Mouse (Mus musculus): Measurements from ENCODE around the gene Cmc2. TPM values are rescaled to one million over a fixed set of nuclear protein-coding genes. Genes with fewer than 3 reads are reported as not detected.

Gene Cmc2
- polyA plus RNA-seq, 1 experiment from 2014 or later = 25.7 TPM

DNA sequence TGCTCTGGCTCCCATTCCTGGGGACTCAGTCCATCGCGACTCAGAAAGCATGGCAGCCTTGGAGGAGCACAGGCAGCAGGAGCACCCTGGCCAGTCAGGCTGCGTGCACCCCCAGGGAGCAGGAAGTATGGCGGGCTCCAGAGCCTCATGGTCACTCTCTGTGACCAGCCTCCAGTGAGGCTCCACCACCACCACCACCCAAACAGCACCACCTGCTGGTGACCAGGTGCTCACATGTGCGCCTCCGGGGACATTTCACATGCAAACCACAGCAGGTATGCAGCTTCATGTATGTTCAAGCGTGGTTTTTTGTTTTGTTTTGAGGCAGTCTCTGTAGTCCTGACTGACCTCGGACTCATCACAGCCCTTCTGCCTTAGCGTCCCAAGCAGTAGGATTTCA is 6.6 kb upstream of the Cmc2 start:
- ATAC-seq = no peak
- Histone ChIP-seq H3K27ac (ENCODE audit: low read length) (no peak overlapping the region), H3K27me3 (ENCODE audit: control insufficient read depth, insufficient read depth, low read depth, low read length) (no peaks in the 10 kb centered on the region), H3K4me2 (ENCODE audit: low read length) (no peak overlapping the region), H3K9ac (ENCODE audit: low read depth, low read length) (no peak overlapping the region), H3K9me3 (replicated peaks; ENCODE audit: control insufficient read depth, low read length, poor library complexity, severe bottlenecking) (no peaks in the 10 kb centered on the region), H3K36me3 (ENCODE audit: control insufficient read depth, insufficient read depth, low read length) (no peaks in the 10 kb centered on the region), H3K4me3 (ENCODE audit: low read depth, low read length) (no peak overlapping the region), H3K4me1 (ENCODE audit: control insufficient read depth, insufficient read depth, low read length) (no peaks in the 10 kb centered on the region)
- WGBS = 86% methylated on average over 9 of the region's 9 CpGs

GRCm38 (mm10) chr8:116923526-116923925 is 2.3 kb upstream of the Cmc2 start:
- Histone ChIP-seq H3K4me1 (ENCODE audit: control insufficient read depth, insufficient read depth, low read length) (peaks cover 10% of the 10 kb centered on the region), H3K4me2 (ENCODE audit: low read length) (no peak overlapping the region), H3K27me3 (ENCODE audit: control insufficient read depth, insufficient read depth, low read depth, low read length) (no peaks in the 10 kb centered on the region), H3K36me3 (ENCODE audit: control insufficient read depth, insufficient read depth, low read length) (no peaks in the 10 kb centered on the region), H3K27ac (ENCODE audit: low read length) (no peak overlapping the region), H3K4me3 (ENCODE audit: low read depth, low read length) (no peak overlapping the region), H3K9me3 (replicated peaks; ENCODE audit: control insufficient read depth, low read length, poor library complexity, severe bottlenecking) (no peaks in the 10 kb centered on the region), H3K9ac (ENCODE audit: low read depth, low read length) (no peak overlapping the region)
- no peak for ATAC-seq
- 95% methylated on average over 8 of the region's 8 CpGs for WGBS

DNA sequence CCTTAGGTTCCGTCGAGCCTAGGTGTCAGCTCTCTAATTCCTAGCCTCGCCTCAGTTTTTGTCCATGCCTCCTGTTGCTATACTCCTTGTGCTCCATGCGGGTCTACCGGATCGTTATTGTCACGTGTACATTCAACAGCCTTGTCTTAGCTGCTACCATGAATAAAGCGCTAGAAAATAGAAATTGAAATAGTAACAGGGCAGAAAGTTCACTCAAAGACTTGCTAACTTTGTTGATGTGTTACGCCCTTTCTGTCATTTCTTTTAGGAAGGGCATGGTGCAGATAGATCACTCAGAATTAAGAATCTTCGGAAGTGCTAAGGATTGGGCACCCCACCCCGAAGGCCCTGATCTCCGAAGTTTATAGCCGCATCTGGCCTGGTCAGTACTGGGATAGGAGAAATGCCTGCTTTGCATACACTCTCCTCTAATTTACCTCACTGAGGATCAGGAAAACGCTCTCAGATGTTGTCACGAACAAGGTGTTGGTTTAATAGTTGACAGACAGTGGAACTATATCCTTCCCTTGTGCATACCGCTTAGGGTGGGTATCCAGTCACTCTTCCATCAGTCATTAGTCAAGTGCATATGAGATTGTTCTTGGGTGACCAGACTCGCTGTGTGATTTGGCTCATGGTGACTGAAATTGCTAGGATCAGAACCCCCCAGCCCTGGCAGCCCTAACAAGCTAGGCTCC is 954 bp upstream of the Cmc2 start:
- 33% methylated on average over 17 of the region's 17 CpGs for WGBS
- Histone ChIP-seq H3K27me3 (ENCODE audit: control insufficient read depth, insufficient read depth, low read depth, low read length) (no peaks in the 10 kb centered on the region), H3K27ac (ENCODE audit: low read length) (peak overlapping the region; percentile 81), H3K4me1 (ENCODE audit: control insufficient read depth, insufficient read depth, low read length) (peaks cover 10% of the 10 kb centered on the region), H3K9ac (ENCODE audit: low read depth, low read length) (peak overlapping the region; percentile 74), H3K36me3 (ENCODE audit: control insufficient read depth, insufficient read depth, low read length) (no peaks in the 10 kb centered on the region), H3K9me3 (replicated peaks; ENCODE audit: control insufficient read depth, low read length, poor library complexity, severe bottlenecking) (no peaks in the 10 kb centered on the region), H3K4me3 (ENCODE audit: low read depth, low read length) (peak overlapping the region; percentile 86), H3K4me2 (ENCODE audit: low read length) (peak overlapping the region; percentile 81)
- ATAC-seq = 0 out of 2 replicates have a peak, but pooled peaks have one; percentile 20

- Histone ChIP-seq H3K27me3 (ENCODE audit: control insufficient read depth, insufficient read depth, low read depth, low read length) (no peaks in the 10 kb centered on the region), H3K4me2 (ENCODE audit: low read length) (peak overlapping the region; percentile 81), H3K9ac (ENCODE audit: low read depth, low read length) (peak overlapping the region; percentile 74), H3K36me3 (ENCODE audit: control insufficient read depth, insufficient read depth, low read length) (no peaks in the 10 kb centered on the region), H3K4me1 (ENCODE audit: control insufficient read depth, insufficient read depth, low read length) (peaks cover 10% of the 10 kb centered on the region), H3K4me3 (ENCODE audit: low read depth, low read length) (peak overlapping the region; percentile 86), H3K9me3 (replicated peaks; ENCODE audit: control insufficient read depth, low read length, poor library complexity, severe bottlenecking) (no peaks in the 10 kb centered on the region), H3K27ac (ENCODE audit: low read length) (peak overlapping the region; percentile 81)
- WGBS = 0% methylated on average over 22 of the region's 22 CpGs
- ATAC-seq = peak; percentile 68
Measured at GRCm38 (mm10) chr8:116921005-116921336, 284 bp downstream of the Cmc2 start.

GRCm38 (mm10) chr8:116905836-116906235 is 15.4 kb downstream of the Cmc2 start:
- Histone ChIP-seq H3K9me3 (replicated peaks; ENCODE audit: control insufficient read depth, low read length, poor library complexity, severe bottlenecking) (no peaks in the 10 kb centered on the region), H3K4me1 (ENCODE audit: control insufficient read depth, insufficient read depth, low read length) (no peaks in the 10 kb centered on the region), H3K4me3 (ENCODE audit: low read depth, low read length) (no peak overlapping the region), H3K27ac (ENCODE audit: low read length) (no peak overlapping the region), H3K36me3 (ENCODE audit: control insufficient read depth, insufficient read depth, low read length) (no peaks in the 10 kb centered on the region), H3K27me3 (ENCODE audit: control insufficient read depth, insufficient read depth, low read depth, low read length) (no peaks in the 10 kb centered on the region), H3K9ac (ENCODE audit: low read depth, low read length) (no peak overlapping the region), H3K4me2 (ENCODE audit: low read length) (no peak overlapping the region)
- ATAC-seq = no peak
- 98% methylated on average over 4 of the region's 4 CpGs for WGBS

- Histone ChIP-seq H3K36me3 (ENCODE audit: control insufficient read depth, insufficient read depth, low read length) (no peaks in the 10 kb centered on the region), H3K4me1 (ENCODE audit: control insufficient read depth, insufficient read depth, low read length) (no peaks in the 10 kb centered on the region), H3K9ac (ENCODE audit: low read depth, low read length) (no peak overlapping the region), H3K4me3 (ENCODE audit: low read depth, low read length) (no peak overlapping the region), H3K27me3 (ENCODE audit: control insufficient read depth, insufficient read depth, low read depth, low read length) (no peaks in the 10 kb centered on the region), H3K27ac (ENCODE audit: low read length) (no peak overlapping the region), H3K9me3 (replicated peaks; ENCODE audit: control insufficient read depth, low read length, poor library complexity, severe bottlenecking) (no peaks in the 10 kb centered on the region), H3K4me2 (ENCODE audit: low read length) (no peak overlapping the region)
- no peak for ATAC-seq
- 87% methylated on average over 4 of the region's 4 CpGs for WGBS
Measured at GRCm38 (mm10) chr8:116905252-116905651, 16.0 kb downstream of the Cmc2 start.

DNA sequence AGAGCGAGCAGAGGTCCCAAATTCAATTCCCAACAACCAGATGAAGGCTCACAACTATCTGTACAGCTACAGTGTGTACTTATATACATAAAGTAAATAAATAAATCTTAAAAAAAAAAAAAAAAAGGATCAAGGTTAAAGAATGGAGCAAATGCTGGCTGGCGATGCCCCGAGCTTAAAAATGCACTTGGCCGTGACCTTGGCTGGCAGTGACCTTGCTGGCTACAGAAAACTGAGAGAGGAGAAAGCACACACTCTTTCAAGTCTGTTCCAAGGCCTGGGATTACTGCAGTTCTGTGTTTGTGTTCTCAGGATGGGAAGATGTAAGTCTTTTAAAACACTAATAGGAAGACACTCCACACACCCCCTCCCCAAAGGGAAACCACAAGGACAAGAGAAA is 16.5 kb downstream of the Cmc2 start:
- ATAC-seq = no peak
- WGBS = 94% methylated on average over 4 of the region's 4 CpGs

GRCm38 (mm10) chr8:116895521-116895920 is 25.7 kb downstream of the Cmc2 start:
- WGBS = 91% methylated on average over 6 of the region's 6 CpGs
- H3K9me3 ChIP-seq (replicated peaks; ENCODE audit: control insufficient read depth, low read length, poor library complexity, severe bottlenecking) = 0 out of 2 replicates have a peak, but pooled peaks cover 2% of the 10 kb centered on the region
- no peaks in the 10 kb centered on the region for H3K4me1 ChIP-seq (ENCODE audit: control insufficient read depth, insufficient read depth, low read length)
- no peak overlapping the region for H3K4me3 ChIP-seq (ENCODE audit: low read depth, low read length)
- H3K4me2 ChIP-seq (ENCODE audit: low read length) = no peak overlapping the region
- H3K9ac ChIP-seq (ENCODE audit: low read depth, low read length) = no peak overlapping the region
- no peak overlapping the region for H3K27ac ChIP-seq (ENCODE audit: low read length)
- ATAC-seq = no peak
- no peaks in the 10 kb centered on the region for H3K36me3 ChIP-seq (ENCODE audit: control insufficient read depth, insufficient read depth, low read length)
- H3K27me3 ChIP-seq (ENCODE audit: control insufficient read depth, insufficient read depth, low read depth, low read length) = no peaks in the 10 kb centered on the region

More for the DNA sequence above, 16.5 kb downstream of the Cmc2 start:
- no peak overlapping the region for H3K27ac ChIP-seq (ENCODE audit: low read length)
- no peak overlapping the region for H3K9ac ChIP-seq (ENCODE audit: low read depth, low read length)
- H3K4me2 ChIP-seq (ENCODE audit: low read length) = no peak overlapping the region
- no peaks in the 10 kb centered on the region for H3K36me3 ChIP-seq (ENCODE audit: control insufficient read depth, insufficient read depth, low read length)
- no peaks in the 10 kb centered on the region for H3K27me3 ChIP-seq (ENCODE audit: control insufficient read depth, insufficient read depth, low read depth, low read length)
- H3K4me1 ChIP-seq (ENCODE audit: control insufficient read depth, insufficient read depth, low read length) = no peaks in the 10 kb centered on the region
- H3K9me3 ChIP-seq (replicated peaks; ENCODE audit: control insufficient read depth, low read length, poor library complexity, severe bottlenecking) = no peaks in the 10 kb centered on the region
- H3K4me3 ChIP-seq (ENCODE audit: low read depth, low read length) = no peak overlapping the region

- 86% methylated on average over 11 of the region's 11 CpGs for WGBS
- H3K9me3 ChIP-seq (replicated peaks; ENCODE audit: control insufficient read depth, low read length, poor library complexity, severe bottlenecking) = 0 out of 2 replicates have a peak, but pooled peaks cover 2% of the 10 kb centered on the region
- H3K4me1 ChIP-seq (ENCODE audit: control insufficient read depth, insufficient read depth, low read length) = no peaks in the 10 kb centered on the region
- no peak overlapping the region for H3K4me3 ChIP-seq (ENCODE audit: low read depth, low read length)
- no peaks in the 10 kb centered on the region for H3K36me3 ChIP-seq (ENCODE audit: control insufficient read depth, insufficient read depth, low read length)
- H3K4me2 ChIP-seq (ENCODE audit: low read length) = no peak overlapping the region
- ATAC-seq = no peak
- H3K9ac ChIP-seq (ENCODE audit: low read depth, low read length) = no peak overlapping the region
- H3K27me3 ChIP-seq (ENCODE audit: control insufficient read depth, insufficient read depth, low read depth, low read length) = no peaks in the 10 kb centered on the region
- H3K27ac ChIP-seq (ENCODE audit: low read length) = no peak overlapping the region
Measured at GRCm38 (mm10) chr8:116893938-116894337, 27.3 kb downstream of the Cmc2 start.
